Mouse (Mus musculus) neural tube, embryonic 15.5 days (tissue): ENCODE measurements around the gene Acp6. TPM values are rescaled to one million over a fixed set of nuclear protein-coding genes. Genes with fewer than 3 reads are reported as not detected.

Source experiments
- ATAC-seq: fragments of 200-750 bp; cut with Nextera tagmentation; 2 replicates; pipeline ENCODE4 v1.8.0; 2017; ENCODE audit warnings: mild to moderate bottlenecking, moderate TSS enrichment, moderate library complexity; ENCODE audit not compliant: low FRiP score
- H3K27ac ChIP-seq: fragments of 300-500 bp; sonication (generic); replicated peaks from 2 replicates; pipeline ENCODE4 v1.5.1; 2015; ENCODE audit warnings: mild to moderate bottlenecking, inconsistent platforms
- H3K27me3 ChIP-seq: fragments of 300-500 bp; sonication (generic); replicated peaks from 2 replicates; pipeline ENCODE4 v1.6.1; 2015; ENCODE audit warnings: inconsistent platforms
- H3K36me3 ChIP-seq: fragments of 300-500 bp; sonication (generic); 2 replicates; pipeline ENCODE4 v1.6.1; 2015; ENCODE audit warnings: inconsistent platforms
- H3K4me1 ChIP-seq: fragments of 300-500 bp; sonication (generic); 2 replicates; pipeline ENCODE4 v1.6.1; 2015; ENCODE audit warnings: inconsistent platforms
- H3K4me2 ChIP-seq: fragments of 300-500 bp; sonication (generic); 2 replicates; pipeline ENCODE4 v1.6.1; 2015; ENCODE audit warnings: inconsistent platforms, mild to moderate bottlenecking, moderate library complexity
- H3K4me3 ChIP-seq: fragments of 300-500 bp; sonication (generic); replicated peaks from 2 replicates; pipeline ENCODE4 v1.5.1; 2015; ENCODE audit warnings: mild to moderate bottlenecking, inconsistent platforms
- H3K9ac ChIP-seq: fragments of 300-500 bp; sonication (generic); replicated peaks from 2 replicates; pipeline ENCODE4 v1.6.1; 2015; ENCODE audit warnings: mild to moderate bottlenecking, inconsistent platforms
- H3K9me3 ChIP-seq: fragments of 300-500 bp; sonication (generic); replicated peaks from 2 replicates; pipeline ENCODE4 v1.6.1; 2016; ENCODE audit warnings: inconsistent platforms
- WGBS: fragments of 180-500 bp; shearing (Covaris S2); methylation state at CpG from one replicate; pipeline ENCODE4 v1.1.7; 2015; ENCODE audit warnings: mixed read lengths; 5-methylcytosine and 5-hydroxymethylcytosine counted together
- polyA plus RNA-seq: library from polyadenylated mRNA; unstranded; fragments of >200 nt; fragmentation: Nextera tagmentation; extraction: Ambion mirVana; gene quantifications from 2 replicates; pipeline ENCODE4 v1.2.1, GENCODE M21; 2015

Acp6 gene
- polyA plus RNA-seq, 1 experiment from 2014 or later = 21.8 TPM

GRCm38 (mm10) chr3:97160908-97161307 is 2.3 kb downstream of the Acp6 start:
- H3K36me3 ChIP-seq = no peaks in the 10 kb centered on the region
- H3K27me3 ChIP-seq = no peaks in the 10 kb centered on the region
- ATAC-seq = no peak
- H3K9ac ChIP-seq = no peak overlapping the region
- WGBS = 63% methylated on average over 10 of the region's 10 CpGs
- H3K4me2 ChIP-seq = no peak overlapping the region
- H3K4me1 ChIP-seq = peaks cover 13% of the 10 kb centered on the region
- H3K4me3 ChIP-seq = no peak overlapping the region
- H3K27ac ChIP-seq = no peak overlapping the region
- no peaks in the 10 kb centered on the region for H3K9me3 ChIP-seq

GRCm38 (mm10) chr3:97161773-97162172 is 3.2 kb downstream of the Acp6 start:
- no peak overlapping the region for H3K4me3 ChIP-seq
- no peaks in the 10 kb centered on the region for H3K27me3 ChIP-seq
- ATAC-seq = no peak
- H3K4me2 ChIP-seq = no peak overlapping the region
- 63% methylated on average over 4 of the region's 4 CpGs for WGBS
- no peak overlapping the region for H3K27ac ChIP-seq
- no peaks in the 10 kb centered on the region for H3K9me3 ChIP-seq
- no peaks in the 10 kb centered on the region for H3K36me3 ChIP-seq
- peaks cover 13% of the 10 kb centered on the region for H3K4me1 ChIP-seq
- H3K9ac ChIP-seq = no peak overlapping the region

- H3K27ac ChIP-seq = no peak overlapping the region
- H3K27me3 ChIP-seq = no peaks in the 10 kb centered on the region
- no peaks in the 10 kb centered on the region for H3K9me3 ChIP-seq
- 0 out of 2 replicates have a peak, but pooled peaks cover 1% of the 10 kb centered on the region for H3K36me3 ChIP-seq
- H3K4me1 ChIP-seq = peaks cover 6% of the 10 kb centered on the region
- H3K4me3 ChIP-seq = no peak overlapping the region
- no peak overlapping the region for H3K4me2 ChIP-seq
- no peak for ATAC-seq
- no peak overlapping the region for H3K9ac ChIP-seq
- 90% methylated on average over 4 of the region's 4 CpGs for WGBS
Measured at GRCm38 (mm10) chr3:97164477-97164876, 5.9 kb downstream of the Acp6 start.

GRCm38 (mm10) chr3:97167126-97167525 is 8.5 kb downstream of the Acp6 start:
- 76% methylated on average over 4 of the region's 4 CpGs for WGBS
- H3K4me1 ChIP-seq = no peaks in the 10 kb centered on the region

GRCm38 (mm10) chr3:97171531-97171930 is 13.0 kb downstream of the Acp6 start:
- 88% methylated on average over 6 of the region's 6 CpGs for WGBS
- no peak for ATAC-seq
- Histone ChIP-seq H3K4me3 (no peak overlapping the region), H3K27ac (no peak overlapping the region), H3K27me3 (no peaks in the 10 kb centered on the region), H3K4me2 (no peak overlapping the region), H3K9ac (no peak overlapping the region), H3K36me3 (0 out of 2 replicates have a peak, but pooled peaks cover 4% of the 10 kb centered on the region), H3K4me1 (no peaks in the 10 kb centered on the region), H3K9me3 (no peaks in the 10 kb centered on the region)

More at GRCm38 (mm10) chr3:97167126-97167525, 8.5 kb downstream of the Acp6 start:
- Histone ChIP-seq H3K4me2 (no peak overlapping the region), H3K9ac (no peak overlapping the region), H3K27ac (no peak overlapping the region), H3K4me3 (no peak overlapping the region), H3K36me3 (0 out of 2 replicates have a peak, but pooled peaks cover 2% of the 10 kb centered on the region), H3K9me3 (no peaks in the 10 kb centered on the region), H3K27me3 (no peaks in the 10 kb centered on the region)
- no peak for ATAC-seq

GRCm38 (mm10) chr3:97172231-97172630 is 13.7 kb downstream of the Acp6 start:
- no peak for ATAC-seq
- no peak overlapping the region for H3K27ac ChIP-seq
- WGBS = 75% methylated on average over 9 of the region's 9 CpGs

GRCm38 (mm10) chr3:97172632-97173031 is 14.1 kb downstream of the Acp6 start:
- Histone ChIP-seq H3K36me3 (0 out of 2 replicates have a peak, but pooled peaks cover 4% of the 10 kb centered on the region), H3K27me3 (no peaks in the 10 kb centered on the region), H3K4me2 (no peak overlapping the region), H3K27ac (no peak overlapping the region), H3K4me1 (no peaks in the 10 kb centered on the region), H3K4me3 (no peak overlapping the region), H3K9ac (no peak overlapping the region), H3K9me3 (no peaks in the 10 kb centered on the region)
- 87% methylated on average over 5 of the region's 5 CpGs for WGBS
- no peak for ATAC-seq

More at GRCm38 (mm10) chr3:97172231-97172630, 13.7 kb downstream of the Acp6 start:
- Histone ChIP-seq H3K36me3 (0 out of 2 replicates have a peak, but pooled peaks cover 4% of the 10 kb centered on the region), H3K27me3 (no peaks in the 10 kb centered on the region), H3K9ac (no peak overlapping the region), H3K4me2 (no peak overlapping the region), H3K4me3 (no peak overlapping the region), H3K9me3 (no peaks in the 10 kb centered on the region), H3K4me1 (no peaks in the 10 kb centered on the region)

- Histone ChIP-seq H3K9ac (no peak overlapping the region), H3K27me3 (no peaks in the 10 kb centered on the region), H3K36me3 (0 out of 2 replicates have a peak, but pooled peaks cover 2% of the 10 kb centered on the region), H3K4me3 (no peak overlapping the region), H3K4me2 (no peak overlapping the region), H3K4me1 (peaks cover 4% of the 10 kb centered on the region; the same call in 1 of the 2 replicates), H3K27ac (no peak overlapping the region), H3K9me3 (no peaks in the 10 kb centered on the region)
- no peak for ATAC-seq
- WGBS = 49% methylated on average over 6 of the region's 6 CpGs
Measured at GRCm38 (mm10) chr3:97178885-97179284, 20.3 kb downstream of the Acp6 start.

GRCm38 (mm10) chr3:97180527-97180926 is 21.9 kb downstream of the Acp6 start:
- Histone ChIP-seq H3K27me3 (no peaks in the 10 kb centered on the region), H3K36me3 (0 out of 2 replicates have a peak, but pooled peaks cover under 1% of the 10 kb centered on the region), H3K9ac (no peak overlapping the region), H3K4me3 (no peak overlapping the region), H3K4me1 (peaks cover 4% of the 10 kb centered on the region; the same call in 1 of the 2 replicates), H3K9me3 (no peaks in the 10 kb centered on the region), H3K4me2 (peak overlapping the region; percentile 17), H3K27ac (peak overlapping the region; percentile 37; the same call in 1 of the 2 replicates)
- no peak for ATAC-seq
- 24% methylated on average over 6 of the region's 6 CpGs for WGBS

GRCm38 (mm10) chr3:97183810-97184209 is 25.2 kb downstream of the Acp6 start:
- WGBS = 42% methylated on average over 3 of the region's 3 CpGs
- no peaks in the 10 kb centered on the region for H3K36me3 ChIP-seq
- no peak overlapping the region for H3K4me3 ChIP-seq
- no peak for ATAC-seq
- no peaks in the 10 kb centered on the region for H3K27me3 ChIP-seq
- H3K4me1 ChIP-seq = peaks cover 4% of the 10 kb centered on the region
- H3K9ac ChIP-seq = no peak overlapping the region
- no peak overlapping the region for H3K4me2 ChIP-seq
- H3K9me3 ChIP-seq = no peaks in the 10 kb centered on the region
- no peak overlapping the region for H3K27ac ChIP-seq

GRCm38 (mm10) chr3:97185098-97185860 is 26.7 kb downstream of the Acp6 start:
- Histone ChIP-seq H3K9me3 (no peaks in the 10 kb centered on the region), H3K27ac (no peak overlapping the region), H3K4me3 (no peak overlapping the region), H3K4me1 (peaks cover 2% of the 10 kb centered on the region), H3K27me3 (no peaks in the 10 kb centered on the region), H3K9ac (no peak overlapping the region), H3K4me2 (no peak overlapping the region), H3K36me3 (no peaks in the 10 kb centered on the region)
- ATAC-seq = no peak; the same call in 1 of the 2 replicates
- WGBS = 44% methylated on average over 10 of the region's 10 CpGs

GRCm38 (mm10) chr3:97196571-97196970 is 38.0 kb downstream of the Acp6 start:
- no peak for ATAC-seq

More at GRCm38 (mm10) chr3:97196571-97196970, 38.0 kb downstream of the Acp6 start:
- 86% methylated on average over 8 of the region's 8 CpGs for WGBS
- Histone ChIP-seq H3K27me3 (no peaks in the 10 kb centered on the region), H3K4me3 (no peak overlapping the region), H3K9ac (no peak overlapping the region), H3K36me3 (no peaks in the 10 kb centered on the region), H3K9me3 (no peaks in the 10 kb centered on the region), H3K4me2 (no peak overlapping the region), H3K4me1 (peaks cover 9% of the 10 kb centered on the region; the same call in 1 of the 2 replicates), H3K27ac (no peak overlapping the region)
